9 mouse cellular contexts compared by ENCODE assay signal in genomic region chrX:98150393-98151119, GRCm38 (mm10). TPM values are rescaled to one million over a fixed set of nuclear protein-coding genes. Genes with fewer than 3 reads are reported as not detected.
A peak's percentile ranks its signal among the peaks of the same experiment; 100 is the strongest.
DNase-seq lines count a peak whose midpoint lies in the region; ATAC-seq lines count a peak whose summit lies in the region.
"Had no signal": no experiment of that assay in that cellular context is flagged by ENCODE, and none has a peak within 500 bp of the region (broad histone marks: within the 10 kb centered on the region; RNA-seq: fewer than 3 reads in every experiment).

No protein-coding gene starts in this region.

- WGBS in heart, embryonic 12.5 days, result 17% methylated on average over 29 of the region's 33 CpGs
- 31% methylated on average over 33 of the region's 33 CpGs for WGBS in embryonic facial prominence, embryonic 15.5 days
- WGBS in hindbrain, embryonic 14.5 days, result 22% methylated on average over 33 of the region's 33 CpGs
- WGBS in liver, embryonic 12.5 days (ENCODE audit: insufficient replicate concordance), result 9% methylated on average over 24 of the region's 33 CpGs

- peaks cover 43% of the 10 kb centered on the region for H3K27me3 ChIP-seq in heart, embryonic 12.5 days (replicated peaks)
- peaks cover 29% of the 10 kb centered on the region for H3K27me3 ChIP-seq in embryonic facial prominence, embryonic 15.5 days
- peaks cover 55% of the 10 kb centered on the region for H3K27me3 ChIP-seq in hindbrain, embryonic 14.5 days (ENCODE audit: control insufficient read depth, insufficient read depth, low read length)
- H3K27me3 ChIP-seq in liver, embryonic 12.5 days (replicated peaks), result peaks cover 47% of the 10 kb centered on the region

- peak overlapping the region; percentile 46 for H3K4me3 ChIP-seq in heart, embryonic 12.5 days
- H3K4me3 ChIP-seq in embryonic facial prominence, embryonic 15.5 days (replicated peaks), result peak overlapping the region; percentile 40
- H3K4me3 ChIP-seq in hindbrain, embryonic 14.5 days (replicated peaks; ENCODE audit: low read length), result peak overlapping the region; percentile 41
- 0 out of 2 replicates have a peak overlapping the region, but pooled peaks have one; percentile 11 for H3K4me3 ChIP-seq in liver, embryonic 12.5 days

- peaks cover 5% of the 10 kb centered on the region; the same call in 1 of the 2 replicates for H3K4me1 ChIP-seq in heart, embryonic 12.5 days (replicated peaks)
- no peaks in the 10 kb centered on the region; the same call in 1 of the 2 replicates for H3K4me1 ChIP-seq in embryonic facial prominence, embryonic 15.5 days
- H3K4me1 ChIP-seq in hindbrain, embryonic 14.5 days (replicated peaks; ENCODE audit: control insufficient read depth, insufficient read depth, low read length), result 0 out of 2 replicates have a peak, but pooled peaks cover 8% of the 10 kb centered on the region
- H3K4me1 ChIP-seq in liver, embryonic 12.5 days, result no peaks in the 10 kb centered on the region

- ATAC-seq in heart, embryonic 12.5 days (ENCODE audit: insufficient number of reproducible peaks, low FRiP score), result no peak
- no peak; the same call in 1 of the 2 replicates for ATAC-seq in embryonic facial prominence, embryonic 15.5 days (ENCODE audit: insufficient number of reproducible peaks, low FRiP score, low TSS enrichment, low read depth)
- ATAC-seq in hindbrain, embryonic 14.5 days (ENCODE audit: low FRiP score), result peak; percentile 64; the same call in 1 of the 2 replicates
- no peak for ATAC-seq in liver, embryonic 12.5 days
- ATAC-seq in activated CD4-positive, CD25-positive, alpha-beta regulatory T cell, adult 4 months, result no peak
- ATAC-seq: Patski had no signal

- no peak overlapping the region for H3K27ac ChIP-seq in heart, embryonic 12.5 days (ENCODE audit: poor library complexity, severe bottlenecking)
- no peak overlapping the region for H3K27ac ChIP-seq in embryonic facial prominence, embryonic 15.5 days (replicated peaks)
- no peak overlapping the region for H3K27ac ChIP-seq in hindbrain, embryonic 14.5 days
- H3K27ac ChIP-seq in liver, embryonic 12.5 days, result no peak overlapping the region

- intact Hi-C loops in heart, postnatal 25 days (cut with DNase I), result no loop called here

- H3K36me3 ChIP-seq in heart, embryonic 12.5 days, result no peaks in the 10 kb centered on the region
- no peaks in the 10 kb centered on the region for H3K36me3 ChIP-seq in embryonic facial prominence, embryonic 15.5 days
- H3K36me3 ChIP-seq in hindbrain, embryonic 14.5 days (replicated peaks; ENCODE audit: control insufficient read depth, insufficient read depth), result no peaks in the 10 kb centered on the region
- no peaks in the 10 kb centered on the region for H3K36me3 ChIP-seq in liver, embryonic 12.5 days

- H3K4me2 ChIP-seq in heart, embryonic 12.5 days, result peak overlapping the region; percentile 72
- H3K4me2 ChIP-seq in embryonic facial prominence, embryonic 15.5 days (replicated peaks), result peak overlapping the region; percentile 69
- peak overlapping the region; percentile 82 for H3K4me2 ChIP-seq in hindbrain, embryonic 14.5 days (replicated peaks)
- peak overlapping the region; percentile 31; the same call in 1 of the 2 replicates for H3K4me2 ChIP-seq in liver, embryonic 12.5 days

- H3K9me3 ChIP-seq in heart, embryonic 12.5 days (replicated peaks), result no peaks in the 10 kb centered on the region
- no peaks in the 10 kb centered on the region for H3K9me3 ChIP-seq in embryonic facial prominence, embryonic 15.5 days (replicated peaks)
- no peaks in the 10 kb centered on the region for H3K9me3 ChIP-seq in hindbrain, embryonic 14.5 days (ENCODE audit: control insufficient read depth, low read length)
- H3K9me3 ChIP-seq in liver, embryonic 12.5 days (replicated peaks), result no peaks in the 10 kb centered on the region

- DNase-seq in heart, postnatal 25 days (ENCODE audit: low spot score), result no peak
- DNase-seq in ES-CJ7 (ENCODE audit: low read depth, low spot score), result peak; percentile 5
- DNase-seq in hindbrain, embryonic 14.5 days (ENCODE audit: low spot score), result no peak
- no peak for DNase-seq in B cell, adult 2 months

- H3K9ac ChIP-seq in heart, embryonic 12.5 days, result no peak overlapping the region
- no peak overlapping the region for H3K9ac ChIP-seq in embryonic facial prominence, embryonic 15.5 days
- no peak overlapping the region for H3K9ac ChIP-seq in hindbrain, embryonic 14.5 days
- H3K9ac ChIP-seq in liver, embryonic 12.5 days, result no peak overlapping the region

RNA-seq across cellular contexts. Expression of gene Ar, which starts 2.0 kb away (rescaled TPM):
- polyA plus RNA-seq in heart, embryonic 12.5 days (2016; fragmentation: Nextera tagmentation; extraction: Ambion mirVana), result 0.09 and 0.12 TPM in 2 replicates
- 1 to 10 TPM; 2.0 to 2.8 TPM for total RNA-seq in heart, postnatal 25 days (2021)
- polyA plus RNA-seq in embryonic facial prominence, embryonic 15.5 days (2015; fragmentation: Nextera tagmentation; extraction: Ambion mirVana), result 1.1 and 1.3 TPM in 2 replicates
- 0.09 TPM in 2 replicates for polyA plus RNA-seq in hindbrain, embryonic 14.5 days (2014; fragmentation: Nextera tagmentation; extraction: Ambion mirVana)
- not detected in 2 replicates for polyA plus RNA-seq in liver, embryonic 12.5 days (2016; fragmentation: Nextera tagmentation; extraction: Ambion mirVana)
- polyA plus RNA-seq in activated CD4-positive, CD25-positive, alpha-beta regulatory T cell, adult 4 months (2017; shearing (Covaris generic)), result 1 to 10 TPM; 3.8 to 4.0 TPM
- polyA plus RNA-seq: Patski had no signal

Comparison
In these comparisons a context has a peak if more than half of its experiments do, and no peak if none do; other contexts are left out.
1. H3K4me2 ChIP-seq: peak in every context shown above with its lines; median percentile 82 in hindbrain, embryonic 14.5 days; 72 in heart, embryonic 12.5 days; 69 in embryonic facial prominence, embryonic 15.5 days; 31 in liver, embryonic 12.5 days.